ENCODE assay signal across 18 mouse cellular contexts in the genomic region with DNA sequence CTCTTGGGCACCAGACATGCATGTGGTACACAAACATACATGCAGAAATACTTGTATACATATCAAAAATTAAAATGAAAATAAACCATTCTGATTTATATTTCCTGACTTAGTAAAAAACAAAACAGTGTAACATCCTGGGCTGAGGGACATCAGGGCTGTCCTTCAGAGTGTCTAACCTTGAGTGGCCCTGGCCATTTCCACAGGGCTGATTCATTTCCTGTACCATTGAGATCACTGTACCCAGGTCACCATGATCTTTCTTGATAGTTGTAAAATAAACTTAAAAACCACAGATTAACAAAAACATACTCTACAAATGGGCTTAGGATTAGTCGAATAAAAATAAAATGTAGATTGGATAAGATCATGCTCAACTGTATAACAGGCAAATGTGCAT.
DNase-seq lines count a peak whose midpoint lies in the region; ATAC-seq and TF ChIP-seq lines count a peak whose summit lies in the region.
"Had no signal": no experiment of that assay in that cellular context is flagged by ENCODE, and none has a peak within 500 bp of the region (broad histone marks: within the 10 kb centered on the region; RNA-seq: fewer than 3 reads in every experiment).

No protein-coding gene starts in this region.

- no peak overlapping the region for H3K9ac ChIP-seq in hindbrain, embryonic 14.5 days
- H3K9ac ChIP-seq: embryonic facial prominence, embryonic 12.5 days; forebrain, embryonic 15.5 days; hindbrain, embryonic 12.5 days had no signal

- no peak for ATAC-seq in hindbrain, embryonic 14.5 days (ENCODE audit: low FRiP score)
- ATAC-seq: forebrain, embryonic 15.5 days; hindbrain, postnatal 0 days had no signal

- WGBS in spleen, adult 2 months: 82% methylated on average over 1 of the region's 1 CpGs
- 83% methylated on average over 1 of the region's 1 CpGs for WGBS in bone marrow, adult 2 months
- 100% methylated on average over 1 of the region's 1 CpGs for WGBS in hindbrain, embryonic 14.5 days

- peak; percentile 39 for DNase-seq in adrenal gland, adult 8-10 months
- no peak for DNase-seq in adrenal gland, postnatal 4 days (ENCODE audit: low spot score in 2 of 2)
- DNase-seq in spleen, adult 2 months (ENCODE audit: low read depth in 1 of 2, low spot score in 2 of 2): no peak
- no peak for DNase-seq in spleen, postnatal 36 days (ENCODE audit: low spot score in 2 of 2)
- no peak for DNase-seq in hindbrain, embryonic 14.5 days (ENCODE audit: low spot score)
- DNase-seq: cerebellum, adult 11-12 months; cerebellum, adult 9-10 months; cerebellum, postnatal 25 days; heart, adult 18-20 months; heart, postnatal 10 days; heart, postnatal 4 days had no signal

- TF ChIP-seq POLR2A in spleen, adult 2 months (IDR thresholded peaks at IDR 0.05; ENCODE audit: low read depth, low read length): no peak
- no peak for TF ChIP-seq POLR2A in bone marrow, adult 2 months (IDR thresholded peaks at IDR 0.05; ENCODE audit: borderline replicate concordance, control insufficient read depth, low read depth, low read length)

- H3K9me3 ChIP-seq in hindbrain, embryonic 14.5 days (ENCODE audit: control insufficient read depth, low read length): no peaks in the 10 kb centered on the region
- H3K9me3 ChIP-seq: embryonic facial prominence, embryonic 12.5 days; forebrain, embryonic 15.5 days; G1E; heart, embryonic 10.5 days; hindbrain, embryonic 12.5 days had no signal

- H3K27me3 ChIP-seq in spleen, adult 2 months (ENCODE audit: control insufficient read depth, insufficient read depth, low read length): no peaks in the 10 kb centered on the region
- no peaks in the 10 kb centered on the region for H3K27me3 ChIP-seq in hindbrain, embryonic 14.5 days (ENCODE audit: control insufficient read depth, insufficient read depth, low read length)
- H3K27me3 ChIP-seq: embryonic facial prominence, embryonic 12.5 days; forebrain, embryonic 15.5 days; hindbrain, embryonic 12.5 days had no signal

- H3K4me1 ChIP-seq in spleen, adult 2 months (ENCODE audit: control insufficient read depth, insufficient read depth, insufficient read length): peaks cover 25% of the 10 kb centered on the region; the same call in 1 of the 2 replicates
- H3K4me1 ChIP-seq in bone marrow, adult 2 months (ENCODE audit: control insufficient read depth, insufficient read depth, low read length): no peaks in the 10 kb centered on the region; the same call in 1 of the 2 replicates
- no peaks in the 10 kb centered on the region for H3K4me1 ChIP-seq in hindbrain, embryonic 14.5 days (replicated peaks; ENCODE audit: control insufficient read depth, insufficient read depth, low read length)
- H3K4me1 ChIP-seq: embryonic facial prominence, embryonic 12.5 days; forebrain, embryonic 15.5 days; hindbrain, embryonic 12.5 days had no signal

- H3K36me3 ChIP-seq in spleen, adult 2 months (ENCODE audit: control insufficient read depth, insufficient read depth, low read length): peaks cover 2% of the 10 kb centered on the region
- H3K36me3 ChIP-seq in hindbrain, embryonic 14.5 days (replicated peaks; ENCODE audit: control insufficient read depth, insufficient read depth): 0 out of 2 replicates have a peak, but pooled peaks cover 3% of the 10 kb centered on the region
- H3K36me3 ChIP-seq: embryonic facial prominence, embryonic 12.5 days; forebrain, embryonic 15.5 days; G1E; hindbrain, embryonic 12.5 days had no signal

- TF ChIP-seq CTCF in spleen, adult 2 months (IDR thresholded peaks at IDR 0.05; ENCODE audit: extremely low read depth, insufficient read depth, insufficient read length, insufficient replicate concordance): no peak
- no peak for TF ChIP-seq CTCF in bone marrow, adult 2 months (IDR thresholded peaks at IDR 0.05; ENCODE audit: control insufficient read depth, insufficient read depth, low read length)

- peak overlapping the region; percentile 75 for H3K27ac ChIP-seq in spleen, adult 2 months (ENCODE audit: insufficient read depth, low read length)
- H3K27ac ChIP-seq in bone marrow, adult 2 months (ENCODE audit: control insufficient read depth, insufficient read depth, low read depth, low read length, poor library complexity): peak overlapping the region; percentile 61; the same call in 1 of the 2 replicates
- H3K27ac ChIP-seq in hindbrain, embryonic 14.5 days: no peak overlapping the region
- H3K27ac ChIP-seq: embryonic facial prominence, embryonic 12.5 days; forebrain, embryonic 15.5 days; heart, embryonic 10.5 days; hindbrain, embryonic 12.5 days; hindbrain, postnatal 0 days had no signal

- H3K4me3 ChIP-seq in spleen, adult 2 months (ENCODE audit: extremely low read depth, insufficient read depth, insufficient read length): no peak overlapping the region
- H3K4me3 ChIP-seq in bone marrow, adult 2 months (replicated peaks; ENCODE audit: control insufficient read depth, low read depth, low read length): no peak overlapping the region
- H3K4me3 ChIP-seq in hindbrain, embryonic 14.5 days (replicated peaks; ENCODE audit: low read length): no peak overlapping the region
- H3K4me3 ChIP-seq: embryonic facial prominence, embryonic 12.5 days; forebrain, embryonic 15.5 days; heart, embryonic 10.5 days; hindbrain, embryonic 12.5 days had no signal

- no peak overlapping the region for H3K4me2 ChIP-seq in hindbrain, embryonic 14.5 days (replicated peaks)
- H3K4me2 ChIP-seq: embryonic facial prominence, embryonic 12.5 days; forebrain, embryonic 15.5 days; hindbrain, embryonic 12.5 days had no signal
